Mouse (Mus musculus) heart, embryonic 15.5 days (tissue): ENCODE data around the gene Mettl1. TPM values are rescaled to one million over a fixed set of nuclear protein-coding genes. Genes with fewer than 3 reads are reported as not detected.

ENCODE experiments used
- ATAC-seq: fragments of 200-750 bp; cut with Nextera tagmentation; replicated peaks from 2 replicates; pipeline ENCODE4 v1.8.0; 2017; ENCODE audit warnings: low read depth, moderate TSS enrichment; ENCODE audit not compliant: insufficient number of reproducible peaks, insufficient read depth, low FRiP score
- H3K27ac ChIP-seq: fragments of 300-500 bp; sonication (generic); 2 replicates; pipeline ENCODE4 v1.5.1; 2015; ENCODE audit warnings: mild to moderate bottlenecking, inconsistent platforms
- H3K27me3 ChIP-seq: fragments of 300-500 bp; sonication (generic); 2 replicates; pipeline ENCODE4 v1.6.1; 2015; ENCODE audit warnings: inconsistent platforms
- H3K36me3 ChIP-seq: fragments of 300-500 bp; sonication (generic); 2 replicates; pipeline ENCODE4 v1.6.1; 2015; ENCODE audit warnings: mild to moderate bottlenecking, inconsistent platforms
- H3K4me1 ChIP-seq: fragments of 300-500 bp; sonication (generic); replicated peaks from 2 replicates; pipeline ENCODE4 v1.6.1; 2015; ENCODE audit warnings: inconsistent platforms
- H3K4me2 ChIP-seq: fragments of 300-500 bp; sonication (generic); 2 replicates; pipeline ENCODE4 v1.6.1; 2015; ENCODE audit warnings: inconsistent platforms, mild to moderate bottlenecking, moderate library complexity
- H3K4me3 ChIP-seq: fragments of 300-500 bp; sonication (generic); 2 replicates; pipeline ENCODE4 v1.5.1; 2015; ENCODE audit warnings: mild to moderate bottlenecking, inconsistent platforms
- H3K9ac ChIP-seq: fragments of 300-500 bp; sonication (generic); 2 replicates; pipeline ENCODE4 v1.6.1; 2015; ENCODE audit warnings: mild to moderate bottlenecking, inconsistent platforms
- H3K9me3 ChIP-seq: fragments of 300-500 bp; sonication (generic); replicated peaks from 2 replicates; pipeline ENCODE4 v1.6.1; 2016; ENCODE audit warnings: inconsistent platforms
- WGBS: fragments of 180-500 bp; shearing (Covaris S2); methylation state at CpG from one replicate; pipeline ENCODE4 v1.1.7; 2015; ENCODE audit warnings: mixed read lengths; 5-methylcytosine and 5-hydroxymethylcytosine counted together
- polyA plus RNA-seq: library from polyadenylated mRNA; unstranded; fragments of >200 nt; fragmentation: Nextera tagmentation; extraction: Ambion mirVana; gene quantifications from 2 replicates; pipeline ENCODE4 v1.2.1, GENCODE M21; 2015

Mettl1 gene
- polyA plus RNA-seq, 1 experiment from 2014 or later: 27.7 TPM

GRCm38 (mm10) chr10:127047954-127048353 is 6.7 kb downstream of the Mettl1 start, which contains the start of gene Cyp27b1:
Gene Cyp27b1, plus strand, starts transcription at chr10:127048250.
- Histone ChIP-seq H3K9ac (no peak within 1 kb of the TSS), H3K27ac (no peak within 1 kb of the TSS), H3K4me2 (peak within 1 kb of the TSS; percentile 53), H3K36me3 (peaks cover 9% of the 10 kb centered on the region; the same call in 1 of the 2 replicates), H3K4me1 (peaks cover 19% of the 10 kb centered on the region), H3K9me3 (no peaks in the 10 kb centered on the region), H3K27me3 (peaks cover 59% of the 10 kb centered on the region), H3K4me3 (peak within 1 kb of the TSS; percentile 28)
- WGBS: 30% methylated on average over 5 of the region's 5 CpGs
- no peak for ATAC-seq

- peak overlapping the region; percentile 28 for H3K4me3 ChIP-seq
- peaks cover 9% of the 10 kb centered on the region; the same call in 1 of the 2 replicates for H3K36me3 ChIP-seq
- H3K27ac ChIP-seq: no peak overlapping the region
- no peaks in the 10 kb centered on the region for H3K9me3 ChIP-seq
- H3K27me3 ChIP-seq: peaks cover 62% of the 10 kb centered on the region
- H3K4me1 ChIP-seq: peaks cover 18% of the 10 kb centered on the region
- H3K9ac ChIP-seq: no peak overlapping the region
- 5% methylated on average over 35 of the region's 35 CpGs for WGBS
- H3K4me2 ChIP-seq: peak overlapping the region; percentile 53
- no peak for ATAC-seq
Observed at GRCm38 (mm10) chr10:127048608-127049394, 7.6 kb downstream of the Mettl1 start.

DNA sequence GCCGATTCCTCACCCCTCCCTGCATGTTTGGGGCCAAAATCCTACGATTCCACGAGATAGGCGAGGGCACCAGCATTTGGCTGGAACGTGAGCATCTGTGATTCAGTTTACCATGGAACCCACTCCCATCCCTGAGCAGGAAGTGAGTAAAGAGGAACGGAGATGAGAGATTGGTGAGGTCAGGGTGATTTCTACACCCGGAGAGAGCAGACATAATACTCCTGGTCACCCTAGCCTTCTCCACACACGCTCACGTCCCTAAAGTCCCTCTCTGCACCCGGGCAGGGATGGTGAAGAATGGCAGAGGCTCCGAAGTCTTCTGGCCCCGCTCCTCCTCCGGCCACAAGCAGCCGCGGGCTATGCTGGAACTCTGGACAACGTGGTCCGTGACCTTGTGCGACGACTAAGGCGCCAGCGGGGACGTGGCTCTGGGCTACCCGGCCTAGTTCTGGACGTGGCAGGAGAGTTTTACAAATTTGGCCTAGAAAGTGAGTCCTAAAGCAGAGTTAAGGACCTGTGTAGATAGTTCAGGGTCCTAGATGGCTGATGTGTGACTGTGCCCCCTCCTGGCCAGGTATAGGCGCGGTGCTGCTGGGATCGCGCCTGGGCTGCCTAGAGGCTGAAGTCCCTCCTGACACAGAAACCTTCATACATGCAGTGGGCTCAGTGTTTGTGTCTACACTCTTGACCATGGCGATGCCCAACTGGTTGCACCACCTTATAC is 8.3 kb downstream of the Mettl1 start:
- peak overlapping the region; percentile 53 for H3K4me2 ChIP-seq
- peaks cover 62% of the 10 kb centered on the region for H3K27me3 ChIP-seq
- WGBS: 2% methylated on average over 29 of the region's 29 CpGs
- H3K9me3 ChIP-seq: no peaks in the 10 kb centered on the region
- no peak overlapping the region for H3K9ac ChIP-seq
- no peak overlapping the region for H3K27ac ChIP-seq
- peaks cover 18% of the 10 kb centered on the region for H3K4me1 ChIP-seq
- 0 out of 2 replicates have a peak, but pooled peaks have one; percentile 20 for ATAC-seq
- H3K36me3 ChIP-seq: peaks cover 6% of the 10 kb centered on the region; the same call in 1 of the 2 replicates
- H3K4me3 ChIP-seq: peak overlapping the region; percentile 28

DNA sequence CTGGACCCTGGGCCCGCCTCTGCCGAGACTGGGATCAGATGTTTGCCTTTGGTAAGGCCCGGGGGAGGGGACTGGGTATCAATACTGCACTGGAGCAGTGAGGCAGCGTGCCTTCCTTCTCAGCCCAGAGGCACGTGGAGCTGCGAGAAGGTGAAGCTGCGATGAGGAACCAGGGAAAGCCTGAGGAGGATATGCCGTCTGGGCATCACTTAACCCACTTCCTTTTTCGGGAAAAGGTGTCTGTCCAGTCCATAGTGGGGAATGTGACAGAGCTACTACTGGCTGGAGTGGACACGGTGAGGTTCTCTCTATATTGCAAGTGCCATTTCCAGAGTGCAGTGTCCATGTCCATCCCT is 8.9 kb downstream of the Mettl1 start:
- H3K27ac ChIP-seq: no peak overlapping the region
- H3K9ac ChIP-seq: no peak overlapping the region
- WGBS: 11% methylated on average over 10 of the region's 10 CpGs
- H3K9me3 ChIP-seq: no peaks in the 10 kb centered on the region
- H3K4me1 ChIP-seq: peaks cover 18% of the 10 kb centered on the region
- H3K36me3 ChIP-seq: 0 out of 2 replicates have a peak, but pooled peaks cover under 1% of the 10 kb centered on the region
- peaks cover 62% of the 10 kb centered on the region for H3K27me3 ChIP-seq
- no peak for ATAC-seq
- no peak overlapping the region for H3K4me2 ChIP-seq
- no peak overlapping the region for H3K4me3 ChIP-seq

- Histone ChIP-seq H3K9me3 (no peaks in the 10 kb centered on the region), H3K4me1 (peaks cover 17% of the 10 kb centered on the region), H3K4me3 (no peak overlapping the region), H3K4me2 (no peak overlapping the region), H3K36me3 (no peaks in the 10 kb centered on the region), H3K27ac (no peak overlapping the region), H3K27me3 (peaks cover 68% of the 10 kb centered on the region), H3K9ac (no peak overlapping the region)
- WGBS: 44% methylated on average over 4 of the region's 4 CpGs
- no peak for ATAC-seq
Observed at GRCm38 (mm10) chr10:127054646-127055045, 13.4 kb downstream of the Mettl1 start.

DNA sequence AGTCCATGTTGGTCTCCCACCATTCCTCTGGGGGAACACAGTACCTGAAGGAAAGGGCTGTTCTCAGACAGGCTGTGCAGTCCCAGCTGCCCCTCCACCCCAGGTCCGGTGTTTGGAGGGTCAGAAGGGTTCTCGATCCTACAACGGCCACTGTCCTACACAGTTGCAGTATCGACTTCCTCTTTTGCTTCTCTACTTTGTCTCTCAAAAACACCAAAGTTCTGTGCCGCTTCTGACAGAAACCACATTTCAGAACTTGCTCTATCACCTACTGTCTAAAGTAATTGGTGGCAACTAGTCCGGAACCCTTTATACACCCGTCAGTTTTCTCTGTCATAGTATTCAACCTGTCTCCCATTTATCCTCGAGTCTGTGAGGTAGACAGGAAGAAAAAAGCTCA is 14.2 kb downstream of the Mettl1 start:
- Histone ChIP-seq H3K36me3 (no peaks in the 10 kb centered on the region), H3K9me3 (no peaks in the 10 kb centered on the region), H3K9ac (no peak overlapping the region), H3K4me2 (no peak overlapping the region), H3K27me3 (peaks cover 68% of the 10 kb centered on the region), H3K4me3 (no peak overlapping the region), H3K4me1 (peaks cover 21% of the 10 kb centered on the region), H3K27ac (no peak overlapping the region)
- no peak for ATAC-seq
- 80% methylated on average over 8 of the region's 8 CpGs for WGBS

DNA sequence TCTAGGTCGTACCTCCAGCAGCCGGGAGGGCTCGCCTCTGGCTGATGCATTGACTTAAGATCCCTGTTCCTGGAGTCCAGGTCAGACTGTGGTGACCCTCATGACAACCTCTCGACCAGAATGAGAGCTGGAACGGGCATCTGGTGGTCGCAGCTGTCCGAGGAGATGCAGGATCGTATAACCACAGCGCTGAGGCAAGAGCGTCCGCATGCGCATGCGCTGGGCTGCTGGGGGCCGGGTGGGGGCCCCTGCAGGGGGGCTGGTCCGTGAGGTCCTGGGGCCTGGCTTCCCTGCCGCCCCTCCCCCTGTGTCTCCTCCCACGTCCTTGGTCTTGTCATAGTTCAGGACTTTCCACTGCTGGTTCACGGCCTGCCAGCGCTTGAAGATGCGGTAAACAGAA is 15.3 kb downstream of the Mettl1 start:
- Histone ChIP-seq H3K27ac (no peak overlapping the region), H3K4me1 (peaks cover 22% of the 10 kb centered on the region), H3K4me2 (no peak overlapping the region), H3K9me3 (no peaks in the 10 kb centered on the region), H3K27me3 (peaks cover 68% of the 10 kb centered on the region), H3K9ac (no peak overlapping the region), H3K4me3 (no peak overlapping the region), H3K36me3 (no peaks in the 10 kb centered on the region)
- ATAC-seq: no peak
- 77% methylated on average over 20 of the region's 20 CpGs for WGBS

- peaks cover 63% of the 10 kb centered on the region for H3K27me3 ChIP-seq
Observed at GRCm38 (mm10) chr10:127058161-127058560, 16.9 kb downstream of the Mettl1 start.

DNA sequence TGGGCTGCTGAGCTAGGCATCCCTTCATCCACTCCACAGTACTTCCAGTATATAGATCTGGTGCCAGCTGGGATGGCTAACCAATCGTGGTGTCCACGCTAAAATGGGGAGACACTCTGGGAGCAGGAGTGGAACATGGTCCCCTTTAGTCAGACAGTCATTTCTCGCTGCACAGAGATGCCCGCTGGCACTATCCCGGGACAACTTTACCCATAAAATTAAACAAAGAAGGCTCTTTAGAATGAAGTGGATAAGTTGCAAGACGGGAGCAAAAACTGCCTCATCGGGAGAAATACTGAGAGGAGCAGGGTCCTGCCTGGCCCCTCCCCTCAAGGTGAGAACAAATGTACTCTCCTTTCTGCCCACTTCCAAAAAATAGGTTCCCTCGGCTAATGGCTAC is 17.5 kb downstream of the Mettl1 start:
- 14% methylated on average over 8 of the region's 8 CpGs for WGBS
- H3K9me3 ChIP-seq: no peaks in the 10 kb centered on the region
- H3K9ac ChIP-seq: peak overlapping the region; percentile 76
- H3K4me3 ChIP-seq: peak overlapping the region; percentile 81
- peaks cover 62% of the 10 kb centered on the region for H3K27me3 ChIP-seq
- H3K27ac ChIP-seq: no peak overlapping the region
- H3K4me2 ChIP-seq: peak overlapping the region; percentile 100
- ATAC-seq: no peak
- peaks cover 25% of the 10 kb centered on the region for H3K4me1 ChIP-seq
- H3K36me3 ChIP-seq: no peaks in the 10 kb centered on the region

More at GRCm38 (mm10) chr10:127058161-127058560, 16.9 kb downstream of the Mettl1 start:
- under 1% methylated on average over 9 of the region's 9 CpGs for WGBS
- Histone ChIP-seq H3K4me3 (peak overlapping the region; percentile 81), H3K27ac (no peak overlapping the region), H3K4me2 (peak overlapping the region; percentile 100), H3K9me3 (no peaks in the 10 kb centered on the region), H3K4me1 (peaks cover 25% of the 10 kb centered on the region), H3K36me3 (no peaks in the 10 kb centered on the region), H3K9ac (no peak overlapping the region)
- ATAC-seq: no peak

DNA sequence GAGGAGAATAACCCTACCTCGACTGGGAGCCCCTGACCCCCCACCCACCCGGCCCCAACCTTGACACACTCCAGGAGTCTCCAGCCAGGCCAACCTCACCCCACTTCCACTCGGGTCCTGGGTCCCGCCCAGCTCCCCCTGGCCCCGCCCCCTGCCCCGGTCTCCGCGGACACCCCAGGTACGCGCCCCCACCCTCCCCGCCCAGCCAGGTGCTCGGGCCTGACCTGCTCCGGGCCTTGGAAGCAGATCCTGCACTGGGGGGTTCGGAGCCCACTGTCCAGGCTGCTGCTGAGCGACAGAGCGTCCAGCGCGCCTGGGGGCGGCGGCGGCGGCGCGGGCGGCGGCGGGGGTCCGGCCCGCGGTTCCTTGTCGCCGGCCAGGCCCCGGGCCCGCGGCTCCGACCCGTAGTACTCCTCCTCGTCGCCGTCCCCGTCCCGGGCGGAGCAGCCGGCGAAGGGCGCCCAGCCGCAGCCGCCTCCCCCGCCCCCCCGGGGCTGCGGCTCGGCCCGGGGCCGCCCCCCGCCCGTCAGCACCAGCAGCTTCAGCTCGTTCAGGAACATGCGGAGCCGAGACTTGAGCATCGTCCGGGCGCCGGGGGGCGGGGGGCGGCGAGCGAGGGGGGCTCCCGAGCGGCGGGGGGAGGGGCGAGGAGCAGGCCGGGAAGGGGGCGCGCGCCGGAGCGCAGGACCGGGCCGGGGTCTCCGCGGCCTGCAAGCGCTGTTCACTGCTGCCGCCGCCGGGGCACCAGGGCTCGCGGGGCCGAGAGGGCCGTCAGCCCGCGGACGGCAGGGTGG is 18.2 kb downstream of the Mettl1 start:
- H3K9me3 ChIP-seq: no peaks in the 10 kb centered on the region
- WGBS: 1% methylated on average over 51 of the region's 92 CpGs
- H3K4me2 ChIP-seq: peak overlapping the region; percentile 100
- peak overlapping the region; percentile 81 for H3K4me3 ChIP-seq
- peaks cover 62% of the 10 kb centered on the region for H3K27me3 ChIP-seq
- peak overlapping the region; percentile 76 for H3K9ac ChIP-seq
- H3K27ac ChIP-seq: no peak overlapping the region
- no peak for ATAC-seq
- no peaks in the 10 kb centered on the region for H3K36me3 ChIP-seq
- H3K4me1 ChIP-seq: peaks cover 26% of the 10 kb centered on the region
